Mouse (Mus musculus) 416B (cell line): ENCODE measurements at regions not wholly inside any gene's neighbourhood (a gene's known extent, or its start where the extent isn't known, plus 50 kb on each side); places are given as distances from the start of the nearest gene placed in this dataset.

Experiments used
- DNase-seq: peaks from one replicate; pipeline ENCODE4 v3.0.0; 2011; ENCODE audit warnings: low read depth

DNA sequence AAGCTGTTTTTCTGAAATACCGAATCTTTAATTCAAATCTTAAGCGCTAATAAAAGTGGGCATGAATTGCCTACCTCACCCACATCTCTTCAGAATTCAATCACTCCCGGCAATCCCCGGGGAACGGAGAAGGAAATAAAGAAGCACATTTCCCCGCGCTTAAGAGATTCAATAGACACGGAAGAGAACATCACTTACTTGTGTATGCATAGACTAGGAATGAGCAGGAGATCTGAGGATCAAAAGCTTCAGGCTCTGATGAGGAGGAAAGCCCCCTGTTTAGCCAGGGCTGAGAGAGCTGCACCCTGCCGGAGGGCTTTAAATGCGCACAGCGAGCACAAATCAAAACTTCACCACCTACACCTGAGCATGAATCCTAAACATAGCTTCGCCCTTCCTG, 72.0 kb upstream of the Arglu1 start:
- DNase-seq = no peak

DNA sequence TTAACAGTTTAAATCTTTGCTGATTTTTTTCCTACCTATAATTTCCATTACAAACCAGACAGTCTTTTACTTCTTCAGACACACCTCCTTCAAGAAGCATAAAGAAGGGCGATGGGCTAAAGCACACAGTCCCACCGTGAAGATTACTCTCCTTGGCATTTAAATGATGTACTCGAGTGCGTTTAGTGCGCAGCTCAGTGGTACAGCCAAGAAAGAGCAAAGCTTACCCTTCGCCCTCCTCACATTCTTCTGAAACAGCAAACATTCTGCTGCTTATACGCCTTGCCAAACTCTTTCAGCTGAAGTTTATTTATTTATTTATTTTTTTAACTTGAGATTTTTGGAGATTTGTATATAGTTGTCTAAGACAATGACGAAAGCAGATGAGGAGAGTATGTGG, 68.0 kb upstream of the Arglu1 start:
- DNase-seq = no peak

DNA sequence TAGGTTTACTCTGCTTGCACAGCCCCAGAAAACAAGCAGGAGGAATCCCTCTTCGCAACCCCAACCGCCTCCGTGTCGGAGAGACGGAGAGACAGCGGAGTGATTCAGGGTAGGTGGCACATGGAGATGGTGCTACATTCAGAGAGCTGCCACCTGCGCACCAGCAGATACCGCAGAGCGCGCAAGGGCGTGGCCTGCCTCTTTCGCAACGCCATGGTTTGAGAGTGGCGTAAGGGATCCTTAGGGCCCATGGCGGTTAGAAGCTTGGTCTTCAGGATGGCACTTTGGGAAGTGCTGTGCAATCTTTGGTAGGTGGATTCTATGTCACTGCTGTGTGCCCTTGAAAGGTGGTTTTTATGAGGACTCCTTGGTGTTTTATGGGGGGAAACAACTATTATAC, 60.9 kb upstream of the Arglu1 start:
- DNase-seq = no peak

DNA sequence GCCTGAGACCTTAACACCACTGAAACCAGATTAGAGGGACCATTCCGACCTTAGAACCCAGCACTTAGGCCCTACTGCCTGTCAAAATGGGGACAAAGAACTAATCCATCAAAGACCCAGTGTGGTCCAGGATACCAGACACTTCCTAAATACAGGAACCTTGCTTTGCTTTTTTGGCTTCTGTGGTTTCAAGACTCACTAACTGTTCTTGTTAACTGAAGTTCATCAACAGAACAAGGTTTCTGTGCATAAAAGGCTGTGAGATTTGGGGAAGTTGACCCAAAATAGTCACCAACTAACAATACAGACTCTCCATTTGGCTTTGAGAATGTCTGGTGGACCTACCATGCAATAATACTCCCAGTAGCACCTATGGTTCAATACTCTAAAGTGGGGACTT, 56.4 kb upstream of the Arglu1 start:
- no peak for DNase-seq

DNA sequence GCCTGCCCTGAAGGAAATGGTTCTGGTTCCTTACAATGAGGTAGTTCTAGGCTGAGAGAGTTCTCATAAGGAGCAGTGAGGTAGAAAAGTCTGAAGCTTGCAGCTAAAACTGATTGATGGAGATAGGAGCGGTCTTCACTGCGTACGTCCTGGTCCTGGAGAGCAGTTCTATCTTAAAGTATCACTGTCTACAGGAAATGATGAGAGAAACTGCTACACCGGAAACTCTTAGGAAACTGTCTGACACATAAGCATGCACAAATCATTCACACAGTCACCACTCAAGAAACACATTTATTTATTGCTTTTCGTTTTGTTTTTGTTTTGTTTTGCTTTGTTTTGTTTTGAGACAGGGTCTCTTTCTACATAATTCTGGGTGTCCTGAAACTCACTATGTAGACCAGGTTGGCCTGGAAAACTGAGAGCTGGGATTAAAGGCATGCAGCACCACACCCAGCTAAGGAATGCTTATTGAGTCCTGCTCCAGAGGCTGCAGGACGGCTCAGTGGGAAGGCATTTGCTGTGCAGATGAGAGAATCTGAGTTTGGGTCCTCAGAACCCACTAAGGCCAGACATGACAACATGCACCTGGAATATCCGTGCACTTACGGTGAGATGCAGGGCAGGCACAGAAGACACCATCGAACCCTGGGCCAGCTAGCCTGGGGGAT, 55.4 kb upstream of the Arglu1 start:
- no peak for DNase-seq
